Mouse (Mus musculus) testis, adult 10 weeks (tissue): ENCODE data around the gene Bicc1. TPM values are rescaled to one million over a fixed set of nuclear protein-coding genes. Genes with fewer than 3 reads are reported as not detected.

Source experiments
- polyA plus RNA-seq: library from polyadenylated mRNA; stranded (reverse); fragments of 350-450 nt; fragmentation: Illumina TruSeq; extraction: RNeasy Lipid Tissue Mini Kit (QIAGEN cat#74804); gene quantifications from one replicate; pipeline ENCODE4 v1.2.3, GENCODE M21; 2014; ENCODE audit warnings: low read depth, low replicate concordance

Bicc1 gene
- polyA plus RNA-seq: 4.3 TPM

DNA sequence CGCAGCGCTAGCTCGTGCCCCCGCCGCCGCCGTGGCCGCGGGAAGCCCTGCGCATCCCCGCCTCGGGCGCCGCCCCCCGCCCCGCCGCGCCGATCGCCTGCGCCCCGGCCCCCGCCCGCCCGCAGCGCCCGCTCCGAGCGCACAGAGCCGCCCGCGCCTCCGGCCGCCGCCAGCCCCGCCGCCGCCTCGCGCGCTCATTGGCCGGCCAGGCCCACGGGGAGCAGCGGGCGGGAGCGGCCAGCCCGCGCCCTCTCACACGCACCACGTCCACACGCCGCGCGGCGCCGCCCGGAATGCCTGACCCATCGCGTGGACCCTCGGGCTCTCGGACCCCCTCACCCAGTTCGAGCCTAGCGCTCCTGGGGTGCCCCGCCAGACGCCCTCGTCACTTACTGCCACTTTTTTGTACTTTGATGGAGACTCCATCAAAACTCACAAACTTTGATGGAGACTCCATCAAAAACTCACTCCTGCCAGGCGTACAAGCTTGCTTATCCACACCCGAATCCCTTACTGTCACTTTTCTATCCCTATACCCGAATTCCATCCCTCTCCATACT lies at the start of gene Bicc1:
Bicc1 (minus strand) TSS at position 25 of the 560 bp plus-strand sequence.

Other genes with a start within 250 kb of the Bicc1 start
- 1,103 TPM for gene Tfam, start 78.6 kb upstream of the Bicc1 start, polyA plus RNA-seq
- gene Ube2d1, start 125.6 kb upstream of the Bicc1 start, polyA plus RNA-seq: 16.2 TPM
- 12.3 TPM for gene Cisd1, start 185.3 kb upstream of the Bicc1 start, polyA plus RNA-seq
- 7.9 TPM for gene Ipmk, start 188.1 kb upstream of the Bicc1 start, polyA plus RNA-seq